Mouse (Mus musculus): ENCODE results near the gene Usp5.

Usp5 gene

GRCm38 (mm10) chr6:124828868-124829798 lies at the start of gene Usp5, which contains the start of gene Cdca3:
Usp5 (minus strand) TSS chr6:124829484.
Cdca3 (plus strand) TSS chr6:124829547.
- peak; percentile 99 for DNase-seq

- DNase-seq, result no peak
These were observed 45.1 kb upstream of the Usp5 start for GRCm38 (mm10) chr6:124874348-124874747.

DNA sequence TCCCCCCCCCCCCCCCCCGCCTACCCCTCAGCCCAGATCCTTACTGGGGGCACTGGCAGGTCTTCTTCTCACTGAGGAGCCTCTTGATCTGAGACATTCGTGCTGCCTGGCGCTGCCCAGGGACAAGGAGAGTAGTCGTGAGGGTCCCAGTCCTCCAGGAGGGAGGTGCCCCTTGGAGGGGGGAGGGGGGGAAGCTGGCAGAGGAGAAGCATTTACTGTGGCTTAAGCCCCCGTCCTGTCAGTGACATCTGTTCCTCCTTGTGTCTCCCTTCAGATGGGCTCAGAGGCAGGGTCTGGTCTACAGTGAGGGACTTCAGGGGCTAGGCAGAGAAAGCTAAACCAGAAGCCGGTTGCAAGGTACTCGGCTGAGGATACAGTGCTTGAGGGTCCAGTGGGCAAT lies 37.3 kb upstream of the Usp5 start:
- no peak for DNase-seq

DNA sequence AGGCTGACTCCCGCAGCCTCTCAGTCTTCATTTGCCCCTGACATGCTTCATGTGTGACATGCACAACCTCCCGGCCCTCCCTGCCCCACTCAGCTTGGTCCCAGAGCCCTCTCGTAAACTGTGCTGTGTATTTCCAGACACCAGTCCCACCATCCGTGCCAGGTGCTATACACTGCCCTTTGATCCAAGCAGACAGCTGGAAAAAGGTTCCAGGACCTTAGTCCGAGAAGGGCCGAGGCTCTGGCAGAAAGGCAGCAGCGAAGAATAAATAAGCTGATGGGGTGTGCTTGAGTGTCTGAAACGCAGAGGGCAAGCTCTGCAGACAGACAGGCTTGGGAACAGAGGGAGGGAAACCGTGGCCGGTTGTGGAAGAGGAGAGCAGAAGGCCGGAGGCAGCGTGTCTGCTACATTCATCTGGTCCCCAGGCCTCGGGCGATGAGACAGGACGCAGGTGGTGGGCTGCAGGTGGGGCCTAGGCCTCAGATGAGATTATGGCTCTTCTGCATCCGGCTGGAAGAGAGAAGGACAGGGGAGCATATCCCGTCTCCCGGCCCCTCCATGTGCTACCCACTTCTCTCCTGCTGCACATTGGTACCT lies 36.6 kb upstream of the Usp5 start:
- no peak for DNase-seq

- peak; percentile 78 for DNase-seq
These were observed 34.5 kb upstream of the Usp5 start, which contains the start of gene Gpr162 for GRCm38 (mm10) chr6:124863658-124864298. Gpr162 (minus strand) TSS chr6:124863983.

DNA sequence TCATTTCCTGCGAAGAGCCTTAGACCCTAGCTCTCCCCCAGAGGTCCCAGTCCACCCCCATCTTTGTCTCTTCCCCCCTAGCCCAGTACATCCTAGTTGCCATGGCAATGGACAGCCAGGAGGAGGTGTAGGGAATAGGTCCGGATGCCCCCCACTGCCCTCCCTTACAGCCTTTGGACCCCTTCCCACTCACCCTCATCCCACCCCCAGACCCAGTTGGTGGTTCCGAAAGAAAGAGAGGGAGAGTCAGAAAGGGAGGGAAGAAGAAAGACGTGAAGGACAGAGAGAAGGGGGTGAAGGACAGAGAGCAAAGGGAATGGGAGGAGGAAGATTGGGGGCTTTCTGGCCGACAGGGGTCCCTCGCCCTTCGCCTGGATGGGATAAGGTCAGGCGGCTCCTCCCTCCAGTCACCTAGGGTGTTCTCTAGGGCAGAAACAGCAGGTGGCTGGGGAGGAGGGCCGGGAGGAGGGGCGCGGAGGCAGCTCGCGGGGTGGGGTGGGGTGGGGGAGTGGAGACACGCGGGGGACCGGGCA lies 33.9 kb upstream of the Usp5 start:
- peak; percentile 25 for DNase-seq

DNA sequence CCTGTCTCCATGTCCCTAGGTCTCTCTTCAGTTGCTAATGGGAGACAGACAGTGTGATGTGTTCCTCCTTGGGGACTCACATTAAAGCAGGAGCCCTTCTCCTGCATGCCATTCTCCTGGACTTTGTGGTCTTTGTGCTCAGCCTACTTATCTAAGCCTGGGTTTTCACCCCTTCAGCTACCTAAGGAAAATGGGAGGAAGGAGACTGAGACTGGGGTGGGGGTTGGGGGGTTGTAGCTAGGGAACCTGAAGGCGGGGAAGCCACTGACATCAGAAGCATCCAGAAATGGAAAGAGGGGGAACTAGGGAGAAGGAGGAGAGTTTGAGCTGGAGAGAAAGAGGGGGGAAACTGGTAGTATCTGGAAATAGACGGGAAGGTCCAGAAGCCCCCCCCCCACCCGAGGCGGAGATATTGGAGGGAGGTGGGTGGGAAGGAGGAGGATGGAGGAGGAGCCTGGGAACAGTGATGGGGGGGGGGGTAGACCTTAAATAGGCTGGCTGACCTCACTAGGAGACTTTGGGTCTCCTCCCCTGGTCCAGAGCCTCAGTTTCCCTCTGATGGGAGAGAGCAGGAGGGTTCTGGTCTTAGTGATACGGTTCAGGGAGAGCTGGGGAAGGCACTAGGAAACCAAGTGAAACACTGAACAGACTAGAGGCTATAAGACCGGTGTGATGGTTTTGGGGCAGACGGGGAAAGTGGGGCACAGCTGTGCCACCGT lies 33.3 kb upstream of the Usp5 start:
- DNase-seq, result peak; percentile 32

- DNase-seq, result no peak
These were observed 32.5 kb upstream of the Usp5 start for GRCm38 (mm10) chr6:124861802-124862201.

DNA sequence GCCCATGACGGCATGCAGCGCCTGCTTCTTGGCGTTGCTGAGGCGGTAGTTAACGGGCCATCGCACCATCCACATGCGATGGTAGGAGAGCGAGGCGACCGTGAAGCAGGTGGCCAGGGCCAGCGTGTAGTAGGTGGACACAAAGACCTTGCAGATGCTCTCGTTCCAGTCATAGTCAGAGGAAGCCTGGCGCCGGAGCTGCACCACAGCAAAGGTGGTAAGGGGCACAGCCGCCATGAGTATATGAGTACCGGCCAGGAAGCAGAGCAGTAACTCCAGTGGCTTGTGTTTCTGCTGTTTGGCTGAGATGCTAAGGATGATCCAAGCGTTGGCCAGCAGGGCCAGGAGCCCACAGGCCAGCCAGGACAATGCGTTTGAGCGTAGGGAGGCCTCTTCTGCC lies 32.0 kb upstream of the Usp5 start:
- DNase-seq, result no peak

GRCm38 (mm10) chr6:124860511-124860910 lies 31.2 kb upstream of the Usp5 start:
- DNase-seq, result peak; percentile 27

GRCm38 (mm10) chr6:124859725-124860124 lies 30.4 kb upstream of the Usp5 start:
- DNase-seq, result peak; percentile 83

GRCm38 (mm10) chr6:124858561-124859318 lies 29.5 kb upstream of the Usp5 start:
- DNase-seq, result no peak

- DNase-seq, result peak; percentile 37
These were observed 28.7 kb upstream of the Usp5 start for GRCm38 (mm10) chr6:124857840-124858530.

DNA sequence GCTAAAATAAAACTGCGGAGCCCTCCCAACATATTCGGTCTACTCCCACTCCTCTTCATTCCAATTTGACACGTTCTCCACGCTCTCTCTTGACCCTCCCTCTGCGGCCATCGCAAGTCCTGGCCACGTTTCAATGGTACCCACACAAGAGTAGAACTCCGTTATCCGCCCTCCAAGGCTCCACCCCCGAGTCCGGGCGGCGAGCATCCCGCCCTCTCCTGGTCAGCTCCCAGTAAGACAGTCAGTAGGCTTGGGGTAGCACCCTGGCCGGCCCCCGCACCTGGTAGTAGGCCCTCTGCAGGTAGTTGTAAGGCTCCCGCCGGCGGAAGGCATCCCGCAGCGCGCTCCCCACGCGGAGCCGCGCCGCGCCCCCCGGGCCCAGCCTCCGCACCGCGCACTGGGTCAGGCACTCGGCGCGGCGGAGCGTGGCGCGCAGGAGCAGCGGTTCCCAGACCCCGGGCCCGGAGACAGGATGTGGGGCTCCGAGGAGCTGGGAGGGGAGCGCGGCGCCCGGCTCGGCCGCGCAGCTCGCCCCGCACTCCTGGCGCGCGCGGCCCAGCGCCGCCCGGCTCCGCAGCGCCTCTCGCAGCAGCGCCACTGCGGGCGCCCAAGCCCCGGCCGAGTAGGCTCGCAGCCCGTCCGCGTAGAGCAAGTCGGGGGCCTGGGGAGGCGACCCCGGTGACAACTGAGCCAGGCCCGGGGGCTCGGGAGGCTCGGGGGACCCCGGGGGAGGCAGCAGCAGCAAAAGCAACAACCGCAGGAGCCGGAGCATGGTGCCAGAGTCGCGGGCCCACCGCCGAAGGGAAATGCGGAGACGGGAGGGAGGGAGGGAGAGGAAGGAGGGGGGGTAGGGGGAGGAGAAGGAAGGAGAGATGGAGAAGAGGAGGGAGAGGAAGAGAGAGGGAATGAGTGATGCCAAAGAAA lies 27.9 kb upstream of the Usp5 start, which contains the start of gene P3h3:
TSS of gene P3h3 (minus strand) at position 837 of the 924 bp plus-strand sequence.
- DNase-seq, result peak; percentile 88

- peak; percentile 49 for DNase-seq
These were observed 27.0 kb upstream of the Usp5 start for GRCm38 (mm10) chr6:124856321-124856720.

- no peak for DNase-seq
These were observed 25.4 kb upstream of the Usp5 start for GRCm38 (mm10) chr6:124854647-124855046.

GRCm38 (mm10) chr6:124850535-124850934 lies 21.3 kb upstream of the Usp5 start:
- no peak for DNase-seq

- DNase-seq, result peak; percentile 84
These were observed 18.0 kb upstream of the Usp5 start for GRCm38 (mm10) chr6:124847305-124847704.

GRCm38 (mm10) chr6:124840241-124841167 lies 11.2 kb upstream of the Usp5 start, which contains the start of gene Gnb3:
Gnb3 (minus strand) TSS chr6:124840275.
- no peak for DNase-seq
